In genomic region chr4:141419398-141420191, GRCm38 (mm10) we compare ENCODE assay signal across 1 mouse cellular context.
TF ChIP-seq lines count a peak whose summit lies in the region.

No protein-coding gene starts in this region.

TF ChIP-seq in CH12.LX, 34 proteins besides CTCF, POLR2A, EP300 and RAD21 (continued from another document):
- no peak for TF ChIP-seq MAFK (IDR thresholded peaks at IDR 0.05; ENCODE audit: insufficient replicate concordance, low read length)
TF ChIP-seq in CH12.LX: peak in this region for 2.
